Mouse (Mus musculus) liver, embryonic 14.5 days (tissue): ENCODE data around the gene Kcnq1.

Experiments
- CTCF ChIP-seq: IDR thresholded peaks from 2 replicates; pipeline ENCODE4 v1.5.1; 2016; ENCODE audit warnings: antibody characterized with exemption, low read depth, control low read depth
- EP300 ChIP-seq: IDR thresholded peaks from 2 replicates; pipeline ENCODE4 v1.6.1; 2016; ENCODE audit warnings: antibody characterized with exemption, low read depth

DNA sequence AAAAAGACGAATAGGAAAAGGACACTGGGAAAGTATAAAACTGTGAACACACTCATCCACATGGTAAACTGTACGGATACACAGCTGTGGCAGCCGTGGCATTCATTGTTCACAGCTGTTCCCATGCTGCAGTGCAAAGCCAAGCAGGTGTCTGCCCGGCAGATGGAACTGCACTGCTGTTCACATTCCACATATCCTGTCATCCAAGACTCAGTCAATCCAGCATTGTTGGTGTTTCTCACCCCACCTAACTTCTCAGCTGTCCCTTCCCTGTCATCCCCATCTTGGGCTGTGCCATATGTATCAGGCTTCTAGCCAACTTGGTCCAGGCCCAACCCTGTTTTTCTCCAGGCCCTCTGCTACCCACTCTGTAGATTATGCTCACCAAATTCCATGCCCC lies 232.5 kb downstream of the Kcnq1 start:
- no peak for TF ChIP-seq CTCF
- TF ChIP-seq EP300 = no peak
